Mouse (Mus musculus): ENCODE results near the gene Adcy1.

Adcy1 gene

GRCm38 (mm10) chr11:7063001-7063584 is at the start of gene Adcy1:
Adcy1 (plus strand) TSS chr11:7063489.
- no peak for DNase-seq

- DNase-seq, result no peak
These were observed 46.4 kb upstream of the Adcy1 start for GRCm38 (mm10) chr11:7016907-7017306.

DNA sequence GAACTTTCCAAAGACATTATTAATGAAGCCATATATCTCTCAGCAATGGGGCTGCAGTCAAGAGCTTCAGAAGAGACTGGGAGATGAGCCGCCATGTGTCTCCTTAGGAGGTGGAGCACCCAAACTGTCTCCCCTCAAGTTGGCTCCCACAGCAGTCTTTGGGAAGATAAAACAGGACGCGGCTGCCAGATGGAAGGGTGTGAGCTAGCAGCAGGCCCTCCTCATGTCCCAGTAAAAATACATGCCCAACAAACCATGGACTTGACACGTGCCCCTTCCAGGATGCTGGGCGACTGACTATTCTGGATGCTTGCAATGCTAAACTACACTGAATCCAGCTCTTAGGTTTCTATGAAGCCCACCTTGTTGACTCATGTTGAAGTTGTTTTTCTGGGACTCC is 45.2 kb upstream of the Adcy1 start:
- no peak for DNase-seq

DNA sequence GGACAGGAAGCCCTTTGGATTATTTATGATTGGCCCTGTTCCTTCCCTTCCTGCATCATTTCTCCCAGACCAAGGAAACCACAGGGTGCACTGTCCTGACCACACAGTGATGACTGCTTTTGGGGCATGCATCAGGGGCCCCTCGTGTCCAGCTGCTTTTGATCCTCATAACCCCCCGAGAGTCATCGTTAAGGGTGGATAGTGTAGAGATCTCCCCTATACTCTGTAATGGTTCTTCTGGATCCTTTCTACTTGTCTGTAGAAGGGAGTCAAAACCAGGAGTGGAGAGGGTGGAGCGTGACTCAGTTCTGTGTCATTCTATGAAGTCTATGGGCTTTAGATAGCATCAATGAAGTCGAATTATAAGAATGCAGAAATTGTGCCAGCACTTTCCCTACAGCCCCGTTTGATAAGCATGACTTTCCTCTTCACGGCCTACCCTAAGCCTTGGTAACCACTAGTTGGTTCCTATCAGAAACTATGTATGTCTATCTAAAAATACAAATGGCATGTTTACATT is 44.2 kb upstream of the Adcy1 start:
- no peak for DNase-seq

DNA sequence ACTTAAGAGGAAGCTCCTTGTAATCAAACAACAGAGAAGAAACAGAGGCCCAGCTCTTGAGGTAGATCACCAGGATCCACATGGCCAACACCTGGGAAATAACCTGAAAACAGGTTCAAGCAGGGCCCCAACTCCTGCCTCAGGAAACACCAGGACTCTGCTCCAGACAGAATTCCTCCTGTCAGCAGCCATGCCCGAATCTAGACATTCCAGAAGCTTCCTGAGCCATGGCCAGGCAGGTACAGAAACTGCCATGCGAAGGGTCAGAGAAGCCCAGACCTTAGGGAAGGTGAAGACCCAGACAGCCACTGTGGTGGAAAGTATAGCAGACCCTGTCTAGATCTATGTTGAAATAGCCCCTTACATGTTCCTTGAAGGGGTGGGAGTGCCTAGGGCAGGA is 30.2 kb upstream of the Adcy1 start:
- no peak for DNase-seq

GRCm38 (mm10) chr11:7039722-7040121 is 23.6 kb upstream of the Adcy1 start:
- DNase-seq, result no peak

DNA sequence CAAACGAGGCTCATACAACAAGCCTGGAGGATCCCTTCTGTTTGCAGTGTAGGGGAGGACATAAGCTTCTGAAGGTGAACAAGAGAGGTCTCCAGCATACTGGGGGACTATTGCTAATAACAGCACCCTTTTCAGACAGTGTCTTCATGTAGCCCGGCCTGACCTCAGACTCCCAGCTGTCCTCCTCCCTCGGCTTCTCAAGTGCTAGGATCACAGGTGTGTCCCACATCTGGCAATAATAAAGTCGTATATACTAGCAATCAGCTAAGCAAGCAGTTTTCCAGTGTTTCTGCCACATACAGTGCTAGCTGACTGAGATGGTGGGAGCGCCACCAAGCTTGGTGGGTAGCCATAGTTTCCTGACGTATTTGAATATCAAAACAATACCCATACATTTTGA is 22.5 kb upstream of the Adcy1 start:
- no peak for DNase-seq

- no peak for DNase-seq
These were observed 16.1 kb upstream of the Adcy1 start for GRCm38 (mm10) chr11:7047176-7047575.

DNA sequence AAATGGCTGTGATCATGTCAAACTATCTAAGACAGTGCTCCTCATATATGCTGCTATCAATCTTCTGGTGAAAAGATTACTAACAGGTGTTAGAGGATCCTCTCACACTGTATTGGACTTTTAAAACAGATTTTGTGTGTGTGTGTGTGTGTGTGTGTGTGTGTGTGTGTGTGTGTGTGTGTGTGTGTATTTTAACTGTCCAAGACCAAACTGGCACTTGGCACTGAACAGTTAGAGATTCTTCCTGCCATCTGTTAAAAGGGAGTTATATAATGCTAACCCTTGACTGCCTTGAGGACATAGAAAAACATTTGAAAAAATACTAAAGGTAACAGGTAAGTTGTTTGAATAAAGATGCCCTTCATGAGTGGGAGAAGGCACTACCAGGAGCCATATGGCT is 15.7 kb upstream of the Adcy1 start:
- DNase-seq, result no peak

GRCm38 (mm10) chr11:7053710-7054109 is 9.6 kb upstream of the Adcy1 start:
- no peak for DNase-seq

GRCm38 (mm10) chr11:7054662-7055265 is 8.5 kb upstream of the Adcy1 start:
- DNase-seq, result no peak

DNA sequence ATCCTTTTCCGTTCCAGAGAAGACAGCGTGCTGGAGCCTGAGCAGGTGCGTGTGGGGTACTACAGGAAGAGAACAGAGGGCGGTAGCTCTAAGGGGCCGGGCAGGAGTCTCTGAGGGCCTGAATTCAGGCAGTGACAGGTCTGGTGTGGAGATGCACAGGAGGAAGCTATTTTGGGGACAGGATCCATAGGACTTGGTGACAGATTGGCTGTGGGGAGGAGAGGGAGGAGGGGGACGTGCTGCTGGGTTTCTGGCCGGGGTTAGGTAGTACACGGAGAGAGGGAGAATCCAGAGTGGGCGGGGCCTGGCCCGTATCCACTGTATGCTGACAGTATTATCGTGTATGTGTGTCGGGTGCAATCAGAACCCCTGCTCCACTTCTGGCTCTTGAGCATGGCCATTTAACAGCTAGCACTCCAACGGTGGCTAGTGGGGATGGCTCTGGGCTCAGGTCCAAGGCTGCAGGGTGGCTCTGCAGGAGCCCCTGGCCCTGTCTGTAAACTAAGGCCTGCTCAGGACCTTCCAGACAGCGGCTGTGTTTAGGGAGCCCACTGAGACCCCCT is 7.8 kb upstream of the Adcy1 start:
- no peak for DNase-seq

DNA sequence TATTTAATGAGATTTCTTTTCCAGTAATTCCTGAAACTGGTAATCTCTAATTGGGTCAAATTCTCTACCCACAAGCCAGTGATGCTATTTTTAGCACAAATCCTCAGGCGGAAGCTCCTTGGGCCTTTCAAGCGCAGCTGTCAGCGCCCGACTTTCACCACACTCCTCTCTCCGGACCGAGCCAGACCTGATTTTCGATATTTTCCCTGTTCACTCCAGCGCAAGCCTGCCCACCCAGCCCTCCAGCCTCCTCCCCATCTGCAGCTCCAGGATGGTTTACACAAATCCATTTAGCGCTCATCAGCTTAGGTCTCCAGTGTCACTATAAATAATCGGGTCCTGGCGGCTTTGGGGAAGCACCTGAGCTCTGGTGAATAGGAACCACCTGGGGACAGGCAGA is 7.2 kb upstream of the Adcy1 start:
- DNase-seq, result no peak

DNA sequence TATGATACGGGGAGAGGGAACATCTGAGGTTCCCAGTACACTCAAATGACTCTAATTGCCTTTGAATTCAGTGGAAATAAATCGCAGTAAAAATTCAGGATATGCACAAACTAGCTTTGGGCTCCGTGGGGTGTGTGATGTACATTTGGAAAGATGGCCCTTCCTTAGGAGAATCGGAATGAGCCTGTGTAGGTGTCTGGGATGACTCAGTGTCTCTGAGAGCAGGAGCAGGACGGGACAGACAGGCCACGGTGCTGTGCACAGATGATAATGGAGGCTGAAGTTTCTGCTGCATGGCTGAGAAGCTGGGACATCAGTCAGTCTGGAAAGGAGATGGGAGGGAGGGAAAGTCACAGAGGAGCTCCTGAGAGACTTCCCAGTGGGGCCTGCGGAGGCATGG is 5.5 kb upstream of the Adcy1 start:
- DNase-seq, result no peak

GRCm38 (mm10) chr11:7061961-7062360 is 1.3 kb upstream of the Adcy1 start:
- DNase-seq, result no peak

GRCm38 (mm10) chr11:7062566-7062965 is 723 bp upstream of the Adcy1 start:
- DNase-seq, result no peak

DNA sequence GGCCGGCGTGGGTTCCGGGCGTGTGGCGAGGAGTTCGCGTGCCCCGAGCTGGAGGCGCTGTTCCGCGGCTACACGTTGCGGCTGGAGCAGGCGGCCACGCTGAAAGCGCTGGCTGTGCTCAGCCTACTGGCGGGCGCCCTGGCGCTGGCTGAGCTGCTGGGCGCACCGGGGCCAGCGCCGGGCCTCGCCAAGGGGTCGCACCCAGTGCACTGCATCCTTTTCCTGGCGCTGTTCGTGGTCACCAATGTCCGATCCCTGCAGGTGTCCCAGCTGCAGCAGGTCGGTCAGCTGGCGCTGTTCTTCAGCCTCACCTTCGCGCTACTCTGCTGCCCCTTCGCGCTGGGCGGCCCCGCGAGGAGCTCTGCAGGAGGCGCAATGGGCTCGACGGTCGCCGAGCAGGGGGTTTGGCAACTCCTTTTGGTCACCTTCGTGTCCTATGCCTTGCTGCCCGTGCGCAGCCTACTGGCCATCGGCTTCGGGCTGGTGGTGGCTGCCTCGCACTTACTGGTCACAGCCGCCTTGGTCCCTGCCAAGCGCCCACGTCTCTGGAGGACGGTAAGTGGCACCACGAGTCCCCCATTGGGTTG is 485 bp downstream of the Adcy1 start:
- no peak for DNase-seq

GRCm38 (mm10) chr11:7064484-7065185 is 1.3 kb downstream of the Adcy1 start:
- DNase-seq, result no peak

- no peak for DNase-seq
These were observed 2.1 kb downstream of the Adcy1 start for GRCm38 (mm10) chr11:7065388-7065787.

GRCm38 (mm10) chr11:7065876-7066275 is 2.6 kb downstream of the Adcy1 start:
- DNase-seq, result no peak

GRCm38 (mm10) chr11:7067263-7067662 is 4.0 kb downstream of the Adcy1 start:
- DNase-seq, result no peak

GRCm38 (mm10) chr11:7068479-7069235 is 5.4 kb downstream of the Adcy1 start:
- no peak for DNase-seq

DNA sequence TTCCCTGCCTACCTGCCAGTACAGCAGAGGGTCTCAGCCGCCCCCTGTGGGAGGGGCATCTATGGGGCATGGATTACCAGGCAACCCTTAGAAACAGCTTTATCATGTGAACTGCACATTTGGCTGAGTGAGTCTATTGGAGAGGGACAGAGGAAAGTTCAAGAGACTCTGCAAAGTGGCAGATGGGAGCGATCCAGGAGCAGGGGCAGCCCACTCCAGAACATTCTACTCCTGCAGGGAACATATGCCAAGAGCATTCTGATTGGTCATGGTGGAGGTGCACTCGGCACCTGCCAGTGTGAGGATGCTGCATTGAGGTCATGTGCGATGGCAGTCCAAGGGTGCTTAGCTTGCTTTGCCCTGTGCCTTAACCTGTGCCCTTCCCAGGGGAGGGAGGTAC is 6.5 kb downstream of the Adcy1 start:
- no peak for DNase-seq
